Mouse (Mus musculus) CH12.LX (cell line): ENCODE measurements at regions not wholly inside any gene's neighbourhood (a gene's known extent, or its start where the extent isn't known, plus 50 kb on each side); places are given as distances from the start of the nearest gene placed in this dataset.

Experiments used
- DNase-seq: peaks from one replicate; pipeline ENCODE4 v3.0.0-alpha.2; 2013; ENCODE audit errors: extremely low read depth
- H3K27ac ChIP-seq: 2 replicates; pipeline ENCODE4 v1.5.1; 2012; ENCODE audit warnings: low read depth, mild to moderate bottlenecking, control low read depth, moderate library complexity; ENCODE audit not compliant: insufficient read depth
- H3K27me3 ChIP-seq: replicated peaks from 2 replicates; pipeline ENCODE3; 2012; ENCODE audit warnings: inconsistent platforms
- H3K36me3 ChIP-seq, 2 experiments: replicated peaks in 1 of 2; 2 replicates each; pipeline versions ENCODE3 to v1.6.1; 2012; ENCODE audit warnings: inconsistent platforms in 1 of 2, low read length in 1 of 2, mild to moderate bottlenecking in 1 of 2, mixed read lengths in 1 of 2, moderate library complexity in 1 of 2; ENCODE audit not compliant: control insufficient read depth in 1 of 2, insufficient read depth in 1 of 2
- H3K4me1 ChIP-seq, 2 experiments: 2 replicates each; pipeline ENCODE4 v1.6.1; 2012; ENCODE audit warnings: inconsistent platforms in 1 of 2, moderate library complexity in 1 of 2; ENCODE audit not compliant: insufficient read depth in 2 of 2, control insufficient read depth in 1 of 2
- H3K4me2 ChIP-seq: 2 replicates; pipeline ENCODE4 v1.6.1; 2012; ENCODE audit warnings: low read depth, mild to moderate bottlenecking, control low read depth; ENCODE audit not compliant: poor library complexity, insufficient read depth, severe bottlenecking
- H3K4me3 ChIP-seq, 3 experiments: fragments of 150-350 bp in 1 of 3; sonication (generic) in 1 of 3; replicated peaks in 1 of 3; 2 replicates each; pipeline versions ENCODE3 to v1.5.1; 2011 to 2012; ENCODE audit warnings: low read depth in 2 of 3, low read length in 2 of 3, mild to moderate bottlenecking in 2 of 3, moderate library complexity in 2 of 3, control low read depth in 1 of 3, improper control_type of control experiment in 1 of 3, inconsistent platforms in 1 of 3, mixed read lengths in 1 of 3; ENCODE audit not compliant: poor library complexity in 1 of 3
- H3K79me2 ChIP-seq: replicated peaks from 2 replicates; pipeline ENCODE4 v1.6.1; 2012; ENCODE audit warnings: mild to moderate bottlenecking, moderate library complexity; ENCODE audit not compliant: control insufficient read depth, poor library complexity, insufficient read depth, severe bottlenecking; ENCODE audit errors: extremely low read depth
- H3K9ac ChIP-seq: 2 replicates; pipeline ENCODE4 v1.6.1; 2012; ENCODE audit warnings: low read depth, mild to moderate bottlenecking, control low read depth, moderate library complexity; ENCODE audit not compliant: insufficient read depth
- H3K9me3 ChIP-seq: replicated peaks from 2 replicates; pipeline ENCODE3; 2012; ENCODE audit warnings: low read length, inconsistent platforms, mixed read lengths
- BHLHE40 ChIP-seq: IDR thresholded peaks from 2 replicates; pipeline ENCODE4 v1.6.1; 2011; ENCODE audit warnings: mild to moderate bottlenecking, low read depth, low read length, improper control_type of control experiment
- EP300 ChIP-seq: IDR thresholded peaks from 2 replicates; pipeline ENCODE4 v1.6.1; 2011; ENCODE audit warnings: low read length, improper control_type of control experiment
- HCFC1 ChIP-seq: IDR thresholded peaks from 2 replicates; pipeline ENCODE4 v1.6.1; 2012; ENCODE audit warnings: low read depth, mild to moderate bottlenecking, inconsistent platforms, low read length, improper control_type of control experiment
- IRF4 ChIP-seq: IDR thresholded peaks from 2 replicates; pipeline ENCODE4 v1.6.1; 2014; ENCODE audit warnings: low read depth, mild to moderate bottlenecking, inconsistent platforms, low read length, improper control_type of control experiment
- JUN ChIP-seq: IDR thresholded peaks from 2 replicates; pipeline ENCODE4 v1.6.1; 2011; ENCODE audit warnings: low read depth, mild to moderate bottlenecking, low read length, improper control_type of control experiment, moderate library complexity; ENCODE audit not compliant: insufficient read depth
- JUND ChIP-seq: conservative IDR thresholded peaks from 2 replicates; pipeline ENCODE4 v1.6.1; 2011; ENCODE audit warnings: low read depth, low read length, improper control_type of control experiment
- KAT2A ChIP-seq: IDR thresholded peaks from 2 replicates; pipeline ENCODE4 v1.6.1; 2012; ENCODE audit warnings: low read length, improper control_type of control experiment, inconsistent platforms; ENCODE audit not compliant: insufficient replicate concordance
- MAFK ChIP-seq: IDR thresholded peaks from 2 replicates; pipeline ENCODE4 v1.6.1; 2011; ENCODE audit warnings: low read length, improper control_type of control experiment; ENCODE audit not compliant: insufficient replicate concordance
- MAX ChIP-seq: IDR thresholded peaks from 2 replicates; pipeline ENCODE4 v1.6.1; 2011; ENCODE audit warnings: low read length, improper control_type of control experiment
- MAZ ChIP-seq: IDR thresholded peaks from 2 replicates; pipeline ENCODE4 v1.6.1; 2012; ENCODE audit warnings: low read depth, mild to moderate bottlenecking, inconsistent platforms, low read length, improper control_type of control experiment, moderate library complexity
- MXI1 ChIP-seq: IDR thresholded peaks from 2 replicates; pipeline ENCODE4 v1.6.1; 2011; ENCODE audit warnings: mild to moderate bottlenecking, low read depth, low read length, improper control_type of control experiment
- NRF1 ChIP-seq: IDR thresholded peaks from 2 replicates; pipeline ENCODE4 v1.6.1; 2014; ENCODE audit warnings: low read depth, mild to moderate bottlenecking, inconsistent platforms, low read length, improper control_type of control experiment, moderate library complexity
- PAX5 ChIP-seq: IDR thresholded peaks from 2 replicates; pipeline ENCODE4 v1.6.1; 2012; ENCODE audit warnings: low read length, inconsistent platforms, mixed read lengths
- RAD21 ChIP-seq: IDR thresholded peaks from 2 replicates; pipeline ENCODE4 v1.6.1; 2011; ENCODE audit warnings: low read depth, mild to moderate bottlenecking, low read length, improper control_type of control experiment, moderate library complexity
- RCOR1 ChIP-seq: conservative IDR thresholded peaks from 2 replicates; pipeline ENCODE4 v1.6.1; 2012; ENCODE audit warnings: low read depth, mild to moderate bottlenecking, inconsistent platforms, low read length, improper control_type of control experiment
- SIN3A ChIP-seq: IDR thresholded peaks from 2 replicates; pipeline ENCODE4 v1.6.1; 2012; ENCODE audit warnings: low read length, improper control_type of control experiment, inconsistent platforms
- SMC3 ChIP-seq: IDR thresholded peaks from 2 replicates; pipeline ENCODE4 v1.6.1; 2011; ENCODE audit warnings: low read depth, low read length, improper control_type of control experiment
- TCF12 ChIP-seq: IDR thresholded peaks from 2 replicates; pipeline ENCODE4 v1.6.1; 2014; ENCODE audit warnings: low read depth, mild to moderate bottlenecking, inconsistent platforms, low read length, improper control_type of control experiment
- UBTF ChIP-seq: IDR thresholded peaks from 2 replicates; pipeline ENCODE4 v1.6.1; 2012; ENCODE audit warnings: low read depth, mild to moderate bottlenecking, inconsistent platforms, low read length, improper control_type of control experiment, moderate library complexity
- USF1 ChIP-seq: IDR thresholded peaks from 2 replicates; pipeline ENCODE4 v1.6.1; 2014; ENCODE audit warnings: low read depth, mild to moderate bottlenecking, inconsistent platforms, low read length, improper control_type of control experiment
- USF2 ChIP-seq: conservative IDR thresholded peaks from 2 replicates; pipeline ENCODE4 v1.6.1; 2011; ENCODE audit warnings: low read depth, low read length, improper control_type of control experiment
- ZC3H11A ChIP-seq: IDR thresholded peaks from 2 replicates; pipeline ENCODE4 v1.6.1; 2012; ENCODE audit warnings: low read depth, mild to moderate bottlenecking, inconsistent platforms, low read length, improper control_type of control experiment
- ZNF384 ChIP-seq: IDR thresholded peaks from 2 replicates; pipeline ENCODE4 v1.6.1; 2012; ENCODE audit warnings: low read depth, low read length, improper control_type of control experiment, inconsistent platforms
- dilution Hi-C: fragments of 300-500 bp; cut with MboI; formaldehyde crosslinking; loops from 2 replicates; pipeline ENCODE4 v1.14.3; 2020; ENCODE audit warnings: low sequenced_read_pairs; ENCODE audit not compliant: extremely low pct_unique_long_range_greater_than_20kb, extremely low pct_ligation_motif_present
- in situ Hi-C: fragments of 300-500 bp; cut with MboI; formaldehyde crosslinking; loops from 3 replicates; pipeline ENCODE4 v1.14.3; 2019; ENCODE audit warnings: low sequenced_read_pairs, low pct_ligation_motif_present, low pct_unique_long_range_greater_than_20kb, mixed read lengths

- H3K27me3 ChIP-seq, result no peaks in the 10 kb centered on the region
- no peaks in the 10 kb centered on the region for H3K36me3 ChIP-seq
- no peaks in the 10 kb centered on the region for H3K9me3 ChIP-seq
- no peak overlapping the region for H3K4me2 ChIP-seq
- no peak overlapping the region for H3K27ac ChIP-seq
- TF ChIP-seq RCOR1, result no peak
- TF ChIP-seq RAD21, result no peak
- no peak for TF ChIP-seq BHLHE40
- TF ChIP-seq NRF1, result no peak
- TF ChIP-seq EP300, result no peak
- TF ChIP-seq JUN, result no peak
- no peak for TF ChIP-seq TCF12
- TF ChIP-seq MAX, result no peak
- TF ChIP-seq UBTF, result no peak
- no peak for TF ChIP-seq USF1
- TF ChIP-seq PAX5, result no peak
- no peak for TF ChIP-seq SIN3A
- no peak for TF ChIP-seq USF2
- no peak for TF ChIP-seq KAT2A
- TF ChIP-seq IRF4, result no peak
- TF ChIP-seq ZC3H11A, result no peak
- no peak for TF ChIP-seq SMC3
- dilution Hi-C loops, result no loop called here
- H3K4me3 ChIP-seq, result no peak overlapping the region
- H3K9ac ChIP-seq, result no peak overlapping the region
- in situ Hi-C loops, result no loop called here
- H3K79me2 ChIP-seq, result no peaks in the 10 kb centered on the region
- no peak for DNase-seq
- peaks cover 3 to 11% of the 10 kb centered on the region in 2 experiments; a peak in 3 of 4 replicates for H3K4me1 ChIP-seq
These were observed 1413.2 kb downstream of the D3Ertd751e start for GRCm38 (mm10) chr3:43155643-43156042.

GRCm38 (mm10) chr3:43160530-43160929 is 1418.1 kb downstream of the D3Ertd751e start:
- H3K27ac ChIP-seq, result no peak overlapping the region
- no peaks in the 10 kb centered on the region for H3K9me3 ChIP-seq
- H3K27me3 ChIP-seq, result no peaks in the 10 kb centered on the region
- no peak for DNase-seq
- H3K9ac ChIP-seq, result no peak overlapping the region
- dilution Hi-C loops (no loop called here), in situ Hi-C loops (no loop called here)
- H3K4me2 ChIP-seq, result no peak overlapping the region
- no peaks in the 10 kb centered on the region for H3K79me2 ChIP-seq
- no peaks in the 10 kb centered on the region for H3K36me3 ChIP-seq
- H3K4me1 ChIP-seq, result no peaks in the 10 kb centered on the region
- no peak overlapping the region for H3K4me3 ChIP-seq
- TF ChIP-seq MAZ (no peak), ZNF384 (no peak), SMC3 (no peak), PAX5 (no peak), BHLHE40 (no peak), USF2 (no peak), HCFC1 (no peak), KAT2A (no peak), MAFK (no peak), MXI1 (no peak), JUND (no peak), USF1 (no peak)
